Mouse (Mus musculus) heart, postnatal 14 days (tissue): ENCODE results near the gene Lca5l. TPM values are rescaled to one million over a fixed set of nuclear protein-coding genes. Genes with fewer than 3 reads are reported as not detected.

Experiments
- DNase-seq, 2 experiments: peaks; one replicate each; pipeline ENCODE4 v3.0.0; 2021 to 2022
- intact Hi-C: fragments of 180-260 bp; cut with DNase I; formaldehyde crosslinking; loops from one replicate; pipeline ENCODE4 v1.15.1; 2025
- long read RNA-seq, 2 experiments: library from polyadenylated mRNA; stranded (forward); transcript quantifications; one replicate each; pipeline ENCODE4 v2.0.0; 2021
- total RNA-seq, 2 experiments: library from RNA; stranded (reverse); gene quantifications; 2 replicates each; pipeline ENCODE4 v1.2.3; 2021

The Lca5l gene
- total RNA-seq, result under 1 TPM; 0.71 to 0.91 TPM
- long read RNA-seq, experiment 1, partial matches to known transcripts, result 0 of 3 reads
- long read RNA-seq, experiment 1, other reads (novel, unspliced or antisense), result 3 of 3 reads
- long read RNA-seq, experiment 2, partial matches to known transcripts, result 6 of 6 reads
- long read RNA-seq, experiment 2, other reads (novel, unspliced or antisense), result 0 of 6 reads

DNA sequence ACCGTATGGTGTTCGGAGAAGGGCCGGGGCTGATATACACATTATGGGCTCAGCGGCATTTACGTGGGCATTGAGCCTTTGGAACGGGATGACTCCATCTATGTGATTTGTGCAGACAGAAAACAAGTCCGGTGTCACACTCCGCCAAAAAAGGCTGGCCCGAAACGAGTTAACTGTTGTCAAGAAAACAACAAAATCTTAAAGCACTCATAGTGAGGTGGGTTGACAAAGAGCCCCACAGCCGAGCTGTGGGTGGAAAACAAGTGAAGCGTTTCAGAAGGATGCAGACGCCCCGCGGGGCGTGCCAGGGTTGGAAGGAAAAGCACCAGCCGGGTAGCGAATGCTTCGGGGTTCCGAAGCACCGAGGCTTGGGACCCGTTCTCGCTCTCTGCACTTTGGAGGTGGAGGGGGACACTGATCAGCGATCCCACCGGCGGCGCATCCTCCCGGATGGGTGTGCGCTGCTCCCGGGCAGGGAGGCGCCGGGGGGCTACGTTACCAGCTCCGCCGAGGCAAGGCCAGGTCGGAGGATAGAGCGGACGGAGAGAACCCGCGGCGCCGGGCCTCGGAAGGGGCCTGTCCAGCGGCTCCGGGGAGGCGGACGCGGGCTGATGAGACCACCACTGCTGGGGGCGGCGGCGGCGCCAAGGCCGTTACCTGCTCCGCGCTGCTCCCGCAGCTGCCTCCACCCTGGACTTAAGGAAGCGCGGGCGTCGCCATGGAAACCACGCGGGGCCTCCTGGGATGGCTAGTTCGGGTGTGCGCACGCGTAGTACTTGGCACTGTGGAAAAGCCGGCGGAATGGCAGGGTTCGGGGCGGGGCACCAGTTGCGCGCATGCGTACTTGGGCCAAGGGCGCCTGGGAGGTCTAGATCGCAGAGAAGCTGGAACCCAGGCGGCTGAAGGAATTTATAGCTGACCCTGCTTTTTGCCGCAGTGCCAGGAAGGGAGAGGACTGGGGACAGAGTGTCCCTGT, at the start of gene Lca5l:
TSS of gene Lca5l (minus strand) at position 741 of the 976 bp plus-strand sequence.
- peak; percentile 100 for DNase-seq
- intact Hi-C loops, result no loop called here

- intact Hi-C loops, result no loop called here
- no peak for DNase-seq
Measured at GRCm38 (mm10) chr16:96235366-96235970, 43.4 kb upstream of the Lca5l start, which contains the start of gene B3galt5. TSS of gene B3galt5 (plus strand) at chr16:96235801.

GRCm38 (mm10) chr16:96233996-96234395, 41.9 kb upstream of the Lca5l start:
- no peak for DNase-seq
- intact Hi-C loops, result no loop called here

DNA sequence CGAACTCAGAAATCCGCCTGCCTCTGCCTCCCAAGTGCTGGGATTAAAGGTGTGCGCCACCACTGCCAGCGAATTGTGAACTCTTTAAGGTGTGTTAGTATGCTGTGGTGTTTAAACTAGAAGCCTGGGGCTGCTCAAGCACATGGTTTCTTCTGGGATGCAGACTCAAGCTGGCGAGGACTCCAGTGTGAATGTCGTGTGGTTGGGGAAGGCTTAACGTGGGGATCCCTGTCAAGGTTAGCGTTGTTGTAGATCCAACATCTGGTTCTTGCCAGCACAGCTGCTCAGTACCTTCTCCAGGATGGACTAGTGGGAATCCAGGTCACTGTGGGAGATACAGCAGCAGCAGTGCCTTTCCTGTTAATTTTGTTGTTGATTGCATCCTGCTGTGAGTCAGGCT, 39.9 kb upstream of the Lca5l start:
- no peak for DNase-seq
- intact Hi-C loops, result no loop called here

GRCm38 (mm10) chr16:96231251-96231650, 39.2 kb upstream of the Lca5l start:
- intact Hi-C loops, result no loop called here
- no peak for DNase-seq

DNA sequence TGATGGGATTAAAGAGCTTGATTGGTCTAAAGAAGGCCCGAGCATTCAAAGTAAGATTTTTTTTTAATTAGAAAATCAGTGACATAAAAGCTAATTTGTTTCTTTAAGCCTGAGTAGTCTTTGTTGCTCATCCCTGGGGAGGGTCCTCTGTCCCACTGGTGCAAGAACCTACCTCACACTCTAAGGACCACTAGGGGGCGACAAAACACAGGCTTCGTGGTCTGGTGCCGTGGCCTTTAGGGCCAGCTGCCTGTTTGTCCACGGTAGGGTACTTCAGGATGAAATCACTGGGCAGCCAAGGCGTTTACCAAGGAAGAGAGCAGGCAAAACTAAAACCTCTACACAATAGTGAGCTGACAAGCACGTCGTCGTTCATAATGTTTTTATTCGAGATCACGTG, 38.3 kb upstream of the Lca5l start:
- intact Hi-C loops, result loop anchor here (1.0 kb wide), 2 partner anchors 111 to 115 kb away; no protein-coding TSS in a partner anchor
- peak; percentile 71 to 85 for DNase-seq

GRCm38 (mm10) chr16:96229044-96229555, 37.0 kb upstream of the Lca5l start:
- intact Hi-C loops, result no loop called here
- peak; percentile 29 to 37 for DNase-seq

DNA sequence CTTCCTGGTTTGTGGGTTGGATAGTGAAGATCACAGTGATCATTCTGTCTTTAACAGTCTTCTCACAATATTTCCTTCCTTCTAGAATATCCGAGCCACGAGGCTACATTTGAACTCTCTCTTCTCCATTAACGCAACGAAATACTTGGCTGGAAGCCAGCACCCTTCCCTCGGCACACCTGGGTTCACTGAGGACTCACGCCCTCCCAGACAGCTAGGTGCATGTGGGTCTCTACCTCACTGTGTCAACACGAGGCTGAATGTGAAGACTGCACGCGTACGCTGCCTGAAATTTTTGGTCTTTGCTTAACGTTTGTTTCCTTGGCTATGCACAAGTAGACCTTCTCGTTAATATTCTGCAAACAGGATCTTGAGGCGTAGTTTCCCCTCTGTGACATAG, 36.4 kb upstream of the Lca5l start:
- intact Hi-C loops, result no loop called here
- no peak for DNase-seq

DNA sequence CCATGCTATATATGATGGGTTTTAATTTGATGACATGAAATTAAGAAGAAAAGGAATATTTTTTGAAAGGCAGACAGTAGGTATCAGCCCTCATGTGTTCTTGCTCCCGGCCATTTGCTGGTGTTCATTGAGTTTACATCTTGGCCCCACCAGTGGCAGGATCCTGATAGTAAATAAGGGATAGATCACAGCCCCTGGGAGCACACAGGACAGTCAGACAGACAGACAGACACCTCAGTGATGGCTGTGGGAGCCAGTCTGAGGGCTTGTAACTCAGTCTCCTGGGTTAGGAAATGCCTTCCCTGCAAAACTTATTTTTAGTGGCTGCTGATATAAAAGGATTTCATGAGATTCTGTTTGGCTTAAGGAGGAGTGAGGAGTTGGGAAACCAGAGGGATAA, 30.4 kb upstream of the Lca5l start:
- intact Hi-C loops, result no loop called here
- no peak for DNase-seq

- intact Hi-C loops, result no loop called here
- no peak for DNase-seq
Measured at GRCm38 (mm10) chr16:96221959-96222358, 29.9 kb upstream of the Lca5l start.

- intact Hi-C loops, result no loop called here
- peak; percentile 48 to 68 for DNase-seq
Measured at GRCm38 (mm10) chr16:96221491-96221890, 29.4 kb upstream of the Lca5l start.

DNA sequence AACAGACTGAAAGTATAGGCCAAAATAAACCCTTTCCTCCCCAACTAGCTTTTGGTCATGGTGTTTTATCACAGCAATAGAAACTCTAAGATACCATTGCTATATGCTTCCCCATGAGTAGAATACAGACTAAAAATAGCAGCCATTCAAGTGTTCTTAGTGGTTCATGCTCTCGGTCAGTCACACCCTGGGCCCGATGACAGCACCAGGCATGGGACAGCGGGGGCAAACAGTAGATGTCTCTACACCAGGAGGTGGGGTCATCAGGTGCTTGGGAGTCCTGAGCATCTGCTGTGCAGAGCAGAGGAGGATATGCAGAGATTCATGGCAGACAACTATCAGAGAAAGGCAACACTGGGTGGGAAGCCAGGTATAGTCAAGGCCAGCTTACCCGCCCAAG, 21.0 kb upstream of the Lca5l start:
- intact Hi-C loops, result no loop called here

DNA sequence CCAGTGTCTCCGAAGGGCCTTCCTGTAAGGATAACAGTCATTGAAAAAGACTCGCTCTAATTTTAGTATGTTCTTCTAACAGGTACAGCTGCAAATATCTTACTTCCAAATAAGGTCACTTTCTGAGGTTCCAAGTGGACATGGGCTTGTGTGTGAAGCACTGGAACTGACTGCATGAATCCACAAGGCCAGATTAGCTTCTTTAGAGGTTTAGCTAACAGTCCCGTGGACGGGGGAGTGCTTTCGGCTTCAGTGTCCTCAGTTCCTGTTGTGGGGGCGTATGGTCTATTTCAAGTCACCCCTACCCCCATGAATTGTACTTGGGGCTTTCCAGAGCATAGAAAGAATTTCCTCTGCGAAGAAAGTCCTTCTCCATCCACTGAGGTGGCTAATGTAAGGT, 18.8 kb upstream of the Lca5l start:
- intact Hi-C loops, result no loop called here
- DNase-seq, result no peak

More for the DNA sequence above, 21.0 kb upstream of the Lca5l start:
- peak; percentile 48 to 58 for DNase-seq

GRCm38 (mm10) chr16:96209789-96210188, 17.7 kb upstream of the Lca5l start:
- intact Hi-C loops, result no loop called here
- no peak for DNase-seq

- DNase-seq, result no peak
- intact Hi-C loops, result no loop called here
Measured at GRCm38 (mm10) chr16:96201485-96202232, 9.6 kb upstream of the Lca5l start.

DNA sequence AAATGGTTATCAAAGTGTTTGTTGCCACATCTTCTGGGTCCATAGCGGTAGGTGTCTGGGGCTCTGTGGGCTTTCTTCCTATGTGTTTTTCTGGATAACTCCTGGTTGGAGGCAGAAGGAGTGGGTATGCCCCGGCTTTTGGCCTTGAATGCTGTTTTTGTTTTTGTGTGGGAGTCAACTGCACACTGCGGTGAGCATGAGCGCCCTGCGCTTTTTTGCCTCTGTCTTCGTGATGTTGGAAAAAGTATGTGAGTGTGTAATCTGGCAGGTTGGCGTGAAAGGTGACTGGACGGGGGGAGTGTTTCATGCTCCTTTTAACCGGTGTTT, 8.6 kb upstream of the Lca5l start:
- intact Hi-C loops, result no loop called here
- DNase-seq, result no peak

DNA sequence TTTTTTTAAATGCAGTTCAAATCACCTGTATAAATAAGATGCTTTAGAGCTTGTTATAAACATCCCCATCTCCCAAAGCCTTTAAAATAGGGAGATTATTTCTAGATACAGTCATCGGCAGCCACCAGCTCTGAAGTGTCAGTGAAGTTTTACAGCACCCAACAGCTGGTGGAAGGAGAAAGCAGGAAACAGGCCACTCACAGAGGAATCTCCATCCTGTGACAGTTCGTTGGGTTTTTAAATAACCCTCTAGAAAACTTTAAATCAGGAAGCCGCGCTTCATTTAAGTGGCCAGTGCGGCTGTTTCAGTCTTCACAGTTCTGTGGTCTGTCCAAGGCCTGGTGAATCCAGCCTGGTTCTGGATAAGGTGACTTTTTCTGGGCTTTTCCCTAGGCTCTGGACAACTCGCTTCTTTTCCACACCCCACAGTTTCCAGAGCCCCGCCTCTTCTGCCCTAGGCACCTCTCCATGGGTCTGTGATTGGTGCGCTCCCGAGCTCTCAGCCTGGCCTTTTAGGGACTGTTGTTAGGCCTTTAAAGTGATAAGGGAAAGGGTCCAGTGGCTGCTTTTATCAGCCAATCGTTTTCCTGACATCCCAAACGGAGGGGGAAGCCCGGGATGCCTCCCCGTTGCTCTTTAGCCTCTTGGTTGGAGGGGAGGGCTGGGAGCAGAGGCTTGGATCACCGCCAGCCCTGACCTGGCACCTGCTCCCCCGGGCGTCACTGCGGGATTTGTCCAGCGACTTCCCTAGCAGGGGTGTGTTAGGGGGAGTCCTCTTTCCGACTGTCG, 8.0 kb upstream of the Lca5l start, which contains the start of gene Sh3bgr:
TSS of gene Sh3bgr (plus strand) at position 538 of the 789 bp plus-strand sequence.
- intact Hi-C loops, result no loop called here
- peak; percentile 81 to 87 for DNase-seq

GRCm38 (mm10) chr16:96187619-96188018, 4.5 kb downstream of the Lca5l start:
- DNase-seq, result no peak
- intact Hi-C loops, result no loop called here

DNA sequence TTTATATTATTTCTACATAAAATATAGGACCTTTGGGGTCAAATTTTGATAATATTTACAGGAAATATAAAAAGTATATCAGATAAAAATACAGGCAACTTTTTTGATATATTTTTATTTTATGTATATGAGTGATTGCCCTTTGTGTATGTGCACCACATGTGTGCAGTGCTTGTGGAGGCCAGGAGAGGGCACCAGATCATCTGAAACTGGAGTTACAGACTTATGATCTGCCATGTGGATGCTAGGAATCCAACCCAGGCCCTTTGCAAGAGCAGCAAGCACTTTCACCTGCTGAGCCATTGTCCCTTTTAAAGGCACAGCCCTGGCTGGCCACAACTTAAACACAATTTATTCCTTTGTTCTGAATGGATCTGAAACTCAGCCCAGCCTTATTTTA, 12.9 kb downstream of the Lca5l start:
- no peak for DNase-seq
- intact Hi-C loops, result no loop called here

DNA sequence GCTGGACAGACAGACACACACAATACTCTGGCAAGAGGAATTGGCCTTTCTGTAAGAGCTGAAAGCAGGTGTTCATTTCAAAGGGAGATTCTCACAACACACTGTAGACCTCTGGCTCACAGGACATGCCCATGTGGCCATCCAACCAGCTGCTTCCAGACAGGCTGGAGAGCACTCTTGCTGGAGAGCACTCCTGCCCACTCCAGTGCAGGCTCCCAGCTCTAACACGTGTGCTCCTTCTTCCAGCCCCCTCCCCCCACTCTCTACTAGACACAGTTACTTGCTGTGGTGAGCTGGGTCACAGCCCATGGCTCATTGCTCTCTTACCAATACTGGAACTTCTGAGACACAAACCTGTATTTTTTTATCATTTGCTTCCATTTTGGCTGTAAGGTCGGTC, 16.7 kb downstream of the Lca5l start:
- no peak for DNase-seq
- intact Hi-C loops, result no loop called here
